Mouse (Mus musculus) hindbrain, embryonic 12.5 days (tissue): ENCODE data around the gene Gm10260. TPM values are rescaled to one million over a fixed set of nuclear protein-coding genes. Genes with fewer than 3 reads are reported as not detected.

Experiments
- ATAC-seq: fragments of 200-750 bp; cut with Nextera tagmentation; 2 replicates; pipeline ENCODE4 v1.8.0; 2017; ENCODE audit warnings: moderate TSS enrichment; ENCODE audit not compliant: low FRiP score
- H3K27ac ChIP-seq: fragments of 300-500 bp; sonication (generic); 2 replicates; pipeline ENCODE4 v1.5.1; 2016; ENCODE audit warnings: mild to moderate bottlenecking
- H3K27me3 ChIP-seq: fragments of 300-500 bp; sonication (generic); 2 replicates; pipeline ENCODE4 v1.6.1; 2016; ENCODE audit warnings: mild to moderate bottlenecking
- H3K36me3 ChIP-seq: fragments of 300-500 bp; sonication (generic); 2 replicates; pipeline ENCODE4 v1.6.1; 2016; ENCODE audit warnings: mild to moderate bottlenecking
- H3K4me1 ChIP-seq: fragments of 300-500 bp; sonication (generic); 2 replicates; pipeline ENCODE4 v1.6.1; 2016
- H3K4me2 ChIP-seq: fragments of 300-500 bp; sonication (generic); replicated peaks from 2 replicates; pipeline ENCODE4 v1.6.1; 2016; ENCODE audit warnings: mild to moderate bottlenecking
- H3K4me3 ChIP-seq: fragments of 300-500 bp; sonication (generic); 2 replicates; pipeline ENCODE4 v1.5.1; 2016; ENCODE audit warnings: mild to moderate bottlenecking
- H3K9ac ChIP-seq: fragments of 300-500 bp; sonication (generic); 2 replicates; pipeline ENCODE4 v1.6.1; 2016; ENCODE audit warnings: mild to moderate bottlenecking, moderate library complexity
- H3K9me3 ChIP-seq: fragments of 300-500 bp; sonication (generic); replicated peaks from 2 replicates; pipeline ENCODE4 v1.6.1; 2016; ENCODE audit warnings: mild to moderate bottlenecking
- WGBS: fragments of 180-500 bp; shearing (Covaris S2); methylation state at CpG from one replicate; pipeline ENCODE4 v1.1.7; 2016; 5-methylcytosine and 5-hydroxymethylcytosine counted together
- polyA plus RNA-seq: library from polyadenylated mRNA; unstranded; fragments of >200 nt; fragmentation: Nextera tagmentation; extraction: Ambion mirVana; gene quantifications from 2 replicates; pipeline ENCODE4 v1.2.1, GENCODE M21; 2016

Gene Gm10260
- polyA plus RNA-seq, 1 experiment from 2014 or later: 1.2 TPM

DNA sequence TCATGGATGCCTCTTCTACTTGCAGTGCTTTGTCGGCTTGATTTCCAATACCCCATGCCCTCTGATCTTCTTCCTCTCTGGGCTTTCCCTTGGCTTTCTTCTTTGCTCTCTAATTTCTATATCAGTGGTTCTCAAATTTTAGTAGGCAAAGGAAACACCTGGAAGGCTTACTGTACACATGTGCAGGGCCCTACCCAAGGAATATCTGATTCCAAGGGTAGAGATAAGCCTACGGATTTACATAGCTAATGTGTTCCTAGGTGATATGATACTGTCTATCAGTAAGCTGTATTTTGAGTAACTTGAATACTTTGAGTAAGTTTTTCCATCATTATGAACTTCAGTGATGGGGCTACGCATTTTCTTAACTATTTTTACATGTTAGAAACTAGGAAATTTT, 25.7 kb downstream of the Gm10260 start:
- no peak for ATAC-seq
- no peaks in the 10 kb centered on the region for H3K9me3 ChIP-seq
- WGBS: 94% methylated on average over 3 of the region's 3 CpGs

GRCm38 (mm10) chr13:97725160-97725825, 35.1 kb downstream of the Gm10260 start:
- H3K27me3 ChIP-seq: no peaks in the 10 kb centered on the region
- 64% methylated on average over 11 of the region's 11 CpGs for WGBS

More for the DNA sequence above, 25.7 kb downstream of the Gm10260 start:
- Histone ChIP-seq H3K4me3 (no peak overlapping the region), H3K27ac (no peak overlapping the region), H3K36me3 (no peaks in the 10 kb centered on the region), H3K27me3 (no peaks in the 10 kb centered on the region), H3K9ac (no peak overlapping the region), H3K4me2 (no peak overlapping the region), H3K4me1 (no peaks in the 10 kb centered on the region)

DNA sequence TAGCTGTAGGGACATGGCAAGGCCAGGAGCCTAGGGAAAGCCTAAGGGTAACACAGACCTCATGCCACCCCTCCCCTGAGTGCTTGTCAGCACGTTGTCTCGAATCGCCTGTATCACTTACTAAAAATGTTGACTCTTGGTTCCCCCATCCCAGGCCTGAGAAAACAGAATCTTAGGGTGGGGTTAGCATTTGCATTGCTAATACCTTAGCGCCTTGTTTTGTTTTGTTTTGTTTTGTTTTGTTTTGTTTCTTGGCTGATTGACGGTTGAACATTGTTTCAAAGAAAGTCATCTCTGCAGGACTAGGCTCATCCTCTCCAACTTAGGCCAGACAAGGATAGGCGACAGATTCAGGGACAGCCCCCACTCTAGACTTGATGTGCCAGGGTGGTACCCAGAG, 35.9 kb downstream of the Gm10260 start:
- Histone ChIP-seq H3K4me1 (peaks cover 14% of the 10 kb centered on the region; the same call in 1 of the 2 replicates), H3K4me2 (no peak overlapping the region), H3K9me3 (no peaks in the 10 kb centered on the region), H3K9ac (no peak overlapping the region), H3K27ac (no peak overlapping the region), H3K36me3 (no peaks in the 10 kb centered on the region), H3K4me3 (no peak overlapping the region), H3K27me3 (no peaks in the 10 kb centered on the region)
- 39% methylated on average over 6 of the region's 6 CpGs for WGBS
- no peak for ATAC-seq

More at GRCm38 (mm10) chr13:97725160-97725825, 35.1 kb downstream of the Gm10260 start:
- Histone ChIP-seq H3K9me3 (no peaks in the 10 kb centered on the region), H3K9ac (no peak overlapping the region), H3K36me3 (no peaks in the 10 kb centered on the region), H3K4me2 (no peak overlapping the region), H3K27ac (no peak overlapping the region), H3K4me3 (no peak overlapping the region), H3K4me1 (peaks cover 14% of the 10 kb centered on the region; the same call in 1 of the 2 replicates)
- ATAC-seq: no peak

GRCm38 (mm10) chr13:97712506-97713275, 47.7 kb downstream of the Gm10260 start:
- Histone ChIP-seq H3K9me3 (no peaks in the 10 kb centered on the region), H3K4me3 (no peak overlapping the region), H3K9ac (no peak overlapping the region), H3K4me1 (no peaks in the 10 kb centered on the region), H3K27me3 (no peaks in the 10 kb centered on the region), H3K36me3 (no peaks in the 10 kb centered on the region), H3K27ac (no peak overlapping the region), H3K4me2 (no peak overlapping the region)
- no peak for ATAC-seq
- 65% methylated on average over 8 of the region's 8 CpGs for WGBS

GRCm38 (mm10) chr13:97711510-97711909, 48.9 kb downstream of the Gm10260 start:
- no peak for ATAC-seq
- H3K4me2 ChIP-seq: no peak overlapping the region
- 92% methylated on average over 2 of the region's 2 CpGs for WGBS

More at GRCm38 (mm10) chr13:97711510-97711909, 48.9 kb downstream of the Gm10260 start:
- Histone ChIP-seq H3K27me3 (no peaks in the 10 kb centered on the region), H3K9ac (no peak overlapping the region), H3K27ac (no peak overlapping the region), H3K4me1 (no peaks in the 10 kb centered on the region), H3K4me3 (no peak overlapping the region), H3K9me3 (no peaks in the 10 kb centered on the region), H3K36me3 (no peaks in the 10 kb centered on the region)
